Mouse (Mus musculus): ENCODE measurements at regions not wholly inside any gene's neighbourhood (a gene's known extent, or its start where the extent isn't known, plus 50 kb on each side); places are given as distances from the start of the nearest gene placed in this dataset.
A peak's percentile ranks its signal among the peaks of the same experiment; 100 is the strongest.
"Not testable (repeated sequence)": the region's sequence is repeated elsewhere in the genome, so short reads cannot be mapped to it uniquely, and the experiment has no call there.

GRCm38 (mm10) chr5:23331041-23331440 lies 103.2 kb upstream of the Kmt2e start:
- DNase-seq (ENCODE audit: extremely low read depth, low read depth, low spot score), result no peak

GRCm38 (mm10) chr5:23347208-23347607 lies 87.0 kb upstream of the Kmt2e start:
- DNase-seq (ENCODE audit: extremely low read depth, low read depth, low spot score), result peak; percentile 18

- not testable (repeated sequence) for DNase-seq (ENCODE audit: extremely low read depth, low read depth, low spot score)
Observed at GRCm38 (mm10) chr5:23350647-23351046, 83.6 kb upstream of the Kmt2e start.

- not testable (repeated sequence) for DNase-seq (ENCODE audit: extremely low read depth, low read depth, low spot score)
Observed at GRCm38 (mm10) chr5:23362412-23362811, 71.8 kb upstream of the Kmt2e start.
